Mouse (Mus musculus) kidney, adult 11 months (tissue): ENCODE data around the gene Krt31.

Experiments used
- DNase-seq: peaks from one replicate; pipeline ENCODE4 v3.0.0; 2022

The Krt31 gene

DNA sequence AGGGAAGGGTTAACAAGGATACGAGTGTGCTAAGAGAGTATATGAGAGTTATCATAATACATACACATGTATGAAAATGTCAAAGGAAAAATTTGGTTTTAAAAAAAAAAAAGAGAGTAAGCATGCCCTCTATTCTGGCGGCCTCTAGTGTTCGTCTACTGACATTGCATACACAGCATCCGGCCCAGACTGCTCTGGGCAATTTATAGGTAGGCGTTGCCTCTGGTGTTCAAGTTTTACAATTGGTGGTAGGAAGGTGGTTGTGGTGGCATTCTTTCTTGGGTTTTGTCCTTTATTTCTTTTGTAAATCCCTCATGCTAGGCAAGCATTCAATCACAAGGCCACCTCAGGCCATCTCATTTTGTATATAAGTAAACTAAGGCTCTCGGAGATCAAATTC is 45.5 kb downstream of the Krt31 start:
- peak; percentile 12 for DNase-seq

DNA sequence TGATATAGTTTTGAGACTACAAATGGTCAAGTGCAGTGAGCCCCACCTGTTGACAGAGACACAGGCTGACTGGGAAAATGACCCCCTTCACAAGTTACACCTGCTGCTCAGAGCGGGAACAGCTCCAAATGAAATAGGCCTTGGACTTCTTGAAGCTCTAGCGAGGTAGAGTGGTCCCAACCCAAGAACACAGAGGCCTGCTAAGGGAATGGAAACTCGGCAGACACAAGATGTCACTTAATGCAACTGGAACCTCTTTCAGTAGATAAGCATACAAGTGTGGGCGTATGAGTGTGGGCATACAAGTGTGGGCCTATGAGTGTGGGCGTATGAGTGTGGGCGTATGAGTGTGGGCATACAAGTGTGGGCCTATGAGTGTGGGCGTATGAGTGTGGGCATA is 51.3 kb downstream of the Krt31 start:
- DNase-seq: no peak
